Mouse (Mus musculus): ENCODE measurements around the gene Cacng8. TPM values are rescaled to one million over a fixed set of nuclear protein-coding genes. Genes with fewer than 3 reads are reported as not detected.
A peak's percentile ranks its signal among the peaks of the same experiment; 100 is the strongest.

The Cacng8 gene
- total RNA-seq, 2 experiments from 2014 or later: 161 to 164 TPM

DNA sequence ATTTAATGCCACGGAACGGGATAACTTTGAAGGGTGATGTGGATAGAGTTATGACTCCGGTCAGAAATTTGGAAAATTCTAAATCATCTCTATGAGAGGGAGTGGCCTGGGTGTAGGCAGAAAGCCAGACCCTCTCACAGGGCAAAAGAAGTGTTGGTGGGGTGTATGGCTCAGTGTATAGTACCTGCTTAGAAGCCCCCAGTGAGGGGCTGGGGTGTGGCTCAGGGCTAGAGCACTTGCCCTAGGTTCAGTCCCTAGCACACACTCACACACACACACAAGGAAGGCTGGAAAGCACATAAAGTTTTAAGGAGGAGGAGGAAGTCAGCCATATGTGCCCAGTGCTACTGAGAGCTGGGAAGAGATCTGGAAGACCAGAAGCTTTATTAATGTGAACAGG is 30.8 kb downstream of the Cacng8 start:
- intact Hi-C loops (cut with DNase I): no loop called here
- no peak for DNase-seq (ENCODE audit: extremely low spot score in 1 of 2, low spot score in 2 of 2)

GRCm38 (mm10) chr7:3422051-3422450 is 31.6 kb downstream of the Cacng8 start:
- DNase-seq (ENCODE audit: extremely low spot score in 1 of 2, low spot score in 2 of 2): no peak
- intact Hi-C loops (cut with DNase I): no loop called here

- peak in 1 of 2 experiments; percentile 55 for DNase-seq (ENCODE audit: extremely low spot score in 1 of 2, low spot score in 2 of 2)
- intact Hi-C loops (cut with DNase I): no loop called here
Measured at GRCm38 (mm10) chr7:3423430-3423829, 32.9 kb downstream of the Cacng8 start.

GRCm38 (mm10) chr7:3423895-3424294 is 33.4 kb downstream of the Cacng8 start, which contains the start of gene Cacng6:
Cacng6 (plus strand) TSS chr7:3424195.
- no peak for DNase-seq (ENCODE audit: extremely low spot score in 1 of 2, low spot score in 2 of 2)
- intact Hi-C loops (cut with DNase I): no loop called here

DNA sequence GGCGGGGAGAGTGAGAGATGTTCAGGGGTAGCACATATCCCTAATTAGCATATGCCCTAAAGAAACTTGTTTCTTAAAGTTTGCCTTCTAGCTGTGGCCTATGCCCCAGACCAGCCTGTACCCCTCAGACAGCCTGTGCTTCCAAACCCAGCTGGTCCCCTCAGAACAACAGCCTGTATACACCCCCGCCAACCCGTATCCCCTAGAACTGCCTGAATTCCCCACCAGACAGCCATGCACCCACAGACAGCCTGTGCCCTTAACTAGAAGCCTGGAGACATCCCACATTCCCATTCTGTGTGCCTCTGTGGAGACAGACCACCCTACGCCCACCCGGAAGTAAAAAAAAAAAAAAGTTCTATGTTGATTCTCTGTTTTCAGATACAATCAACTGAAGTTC is 34.7 kb downstream of the Cacng8 start:
- intact Hi-C loops (cut with DNase I): no loop called here
- DNase-seq (ENCODE audit: extremely low spot score in 1 of 2, low spot score in 2 of 2): no peak

DNA sequence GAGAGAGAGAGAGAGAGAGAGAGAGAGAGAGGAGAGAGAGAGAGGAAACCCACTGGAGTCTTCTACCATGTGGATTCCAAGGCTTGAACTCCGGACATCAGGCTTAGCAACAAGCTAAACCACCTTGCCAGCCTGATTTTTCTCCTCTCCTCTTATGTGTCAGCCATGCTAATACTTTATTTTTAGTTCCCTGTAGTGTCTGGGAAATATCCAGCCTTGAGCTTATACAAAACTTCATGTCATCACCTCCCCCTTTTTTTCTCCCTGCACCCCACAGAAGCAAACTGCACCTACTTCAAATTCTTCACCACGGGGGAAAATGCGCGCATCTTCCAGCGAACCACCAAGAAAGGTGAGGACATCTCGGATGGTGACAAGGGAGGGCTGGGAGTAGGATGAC is 39.7 kb downstream of the Cacng8 start:
- DNase-seq (ENCODE audit: extremely low spot score in 1 of 2, low spot score in 2 of 2): no peak
- intact Hi-C loops (cut with DNase I): no loop called here

GRCm38 (mm10) chr7:3432066-3432465 is 41.6 kb downstream of the Cacng8 start:
- intact Hi-C loops (cut with DNase I): no loop called here

GRCm38 (mm10) chr7:3437941-3438340 is 47.5 kb downstream of the Cacng8 start:
- no peak for DNase-seq (ENCODE audit: extremely low spot score in 1 of 2, low spot score in 2 of 2)
- intact Hi-C loops (cut with DNase I): no loop called here

More at GRCm38 (mm10) chr7:3432066-3432465, 41.6 kb downstream of the Cacng8 start:
- DNase-seq (ENCODE audit: extremely low spot score in 1 of 2, low spot score in 2 of 2): no peak

GRCm38 (mm10) chr7:3439984-3440383 is 49.5 kb downstream of the Cacng8 start:
- no peak for DNase-seq (ENCODE audit: extremely low spot score in 1 of 2, low spot score in 2 of 2)
- intact Hi-C loops (cut with DNase I): no loop called here

DNA sequence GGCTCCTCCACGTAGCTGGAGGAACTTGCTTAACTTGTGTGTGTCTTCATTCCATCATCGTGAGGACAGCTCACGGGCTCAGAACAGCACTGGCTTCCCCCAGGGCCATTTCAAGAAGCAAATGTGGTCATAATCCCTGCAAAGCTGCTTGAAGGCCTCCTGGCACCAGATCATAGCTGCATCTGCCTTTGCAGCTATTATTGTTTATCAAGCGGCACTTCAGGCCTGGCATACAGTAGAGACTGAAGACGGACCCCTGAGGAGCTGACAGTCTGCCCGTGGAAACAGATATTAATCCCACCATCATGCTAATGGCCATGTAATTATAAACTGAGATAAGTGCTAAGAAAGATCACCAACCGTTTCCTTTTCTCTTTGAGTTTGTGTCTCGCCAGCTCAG is 50.0 kb downstream of the Cacng8 start:
- no peak for DNase-seq (ENCODE audit: extremely low spot score in 1 of 2, low spot score in 2 of 2)
- intact Hi-C loops (cut with DNase I): no loop called here

- intact Hi-C loops (cut with DNase I): no loop called here
- no peak for DNase-seq (ENCODE audit: extremely low spot score in 1 of 2, low spot score in 2 of 2)
Measured at GRCm38 (mm10) chr7:3442476-3443062, 52.1 kb downstream of the Cacng8 start.

DNA sequence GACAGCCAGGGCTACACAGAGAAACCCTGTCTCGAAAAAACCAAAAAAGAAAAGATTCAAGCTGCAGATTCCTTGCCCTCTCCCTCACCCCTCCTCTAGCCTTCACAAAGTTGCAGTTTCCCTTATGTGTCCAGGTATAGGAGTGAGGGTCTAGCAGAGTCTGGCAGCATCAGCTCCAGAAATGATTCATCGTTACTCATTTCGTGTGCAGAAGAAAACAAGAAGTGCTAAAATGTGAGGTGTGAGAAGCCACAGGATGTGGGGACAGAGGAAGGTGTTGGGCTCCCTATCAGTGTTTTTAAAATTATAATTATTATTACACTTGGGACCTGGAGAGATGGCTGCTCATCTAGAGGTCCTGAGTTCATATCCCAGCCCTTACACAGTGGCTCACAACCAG is 54.2 kb downstream of the Cacng8 start:
- intact Hi-C loops (cut with DNase I): loop anchor here (5.0 kb wide), 1 partner anchor 222 kb away; no protein-coding TSS in a partner anchor
- no peak for DNase-seq (ENCODE audit: extremely low spot score in 1 of 2, low spot score in 2 of 2)

DNA sequence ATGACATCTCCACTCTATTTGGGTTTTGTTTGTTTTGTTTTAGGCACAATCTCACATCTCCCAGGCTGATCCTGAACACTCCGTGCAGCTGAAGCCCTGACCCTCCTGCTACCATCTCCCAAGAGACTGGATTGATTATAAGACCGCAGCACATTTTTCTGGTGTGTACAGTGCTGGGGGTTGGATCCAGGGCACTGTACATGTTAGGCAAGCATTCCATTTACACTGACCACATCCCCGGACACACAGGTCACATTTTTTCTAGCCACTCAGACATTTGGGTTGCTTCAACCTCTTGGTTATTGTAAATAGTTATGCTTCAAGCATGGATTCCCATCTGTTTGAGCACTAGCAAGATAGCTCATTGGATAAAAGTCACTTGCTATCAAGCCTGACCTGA is 56.1 kb downstream of the Cacng8 start:
- no peak for DNase-seq (ENCODE audit: extremely low spot score in 1 of 2, low spot score in 2 of 2)
- intact Hi-C loops (cut with DNase I): loop anchor here (5.0 kb wide), 1 partner anchor 224 kb away; no protein-coding TSS in a partner anchor

GRCm38 (mm10) chr7:3447026-3447425 is 56.5 kb downstream of the Cacng8 start:
- intact Hi-C loops (cut with DNase I): loop anchor here (5.0 kb wide), 1 partner anchor 225 kb away; no protein-coding TSS in a partner anchor
- no peak for DNase-seq (ENCODE audit: extremely low spot score in 1 of 2, low spot score in 2 of 2)

DNA sequence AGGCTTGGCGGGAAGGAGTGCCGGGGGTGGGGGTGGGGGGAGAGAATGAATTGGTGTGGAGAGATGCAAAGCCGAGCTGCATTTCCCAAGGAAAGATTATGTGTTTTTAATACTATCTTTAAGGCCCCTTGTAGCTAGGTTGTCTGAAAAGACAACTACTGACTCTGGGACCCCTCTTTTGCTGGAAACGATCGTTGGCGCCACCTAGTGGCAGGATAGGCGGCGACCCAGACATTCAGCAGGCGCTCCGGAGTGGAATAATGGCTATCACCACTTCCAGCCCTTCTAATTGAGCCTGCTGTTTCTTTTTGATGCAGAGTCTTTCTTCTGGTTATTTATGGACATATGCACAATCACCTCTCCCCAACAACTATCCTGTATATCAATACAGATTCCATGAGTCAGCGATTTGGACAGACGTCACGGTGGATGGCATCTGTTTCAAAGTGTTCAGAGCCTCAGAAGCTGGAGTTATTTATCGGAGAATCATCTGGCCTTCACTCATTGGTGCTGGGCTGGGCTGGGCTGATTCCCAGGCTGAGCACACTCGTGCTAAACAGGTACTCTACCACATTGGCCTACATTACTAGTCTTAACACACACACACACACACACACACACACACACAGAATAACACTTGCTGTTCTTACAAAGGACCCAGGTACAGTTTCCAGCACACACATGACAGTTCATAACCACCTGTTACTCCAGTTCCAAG is 58.4 kb downstream of the Cacng8 start:
- peak; percentile 70 to 79 for DNase-seq (ENCODE audit: extremely low spot score in 1 of 2, low spot score in 2 of 2)
- intact Hi-C loops (cut with DNase I): loop anchor here (2.0 to 5.0 kb wide), 2 partner anchors 118 to 227 kb away; no protein-coding TSS in a partner anchor

DNA sequence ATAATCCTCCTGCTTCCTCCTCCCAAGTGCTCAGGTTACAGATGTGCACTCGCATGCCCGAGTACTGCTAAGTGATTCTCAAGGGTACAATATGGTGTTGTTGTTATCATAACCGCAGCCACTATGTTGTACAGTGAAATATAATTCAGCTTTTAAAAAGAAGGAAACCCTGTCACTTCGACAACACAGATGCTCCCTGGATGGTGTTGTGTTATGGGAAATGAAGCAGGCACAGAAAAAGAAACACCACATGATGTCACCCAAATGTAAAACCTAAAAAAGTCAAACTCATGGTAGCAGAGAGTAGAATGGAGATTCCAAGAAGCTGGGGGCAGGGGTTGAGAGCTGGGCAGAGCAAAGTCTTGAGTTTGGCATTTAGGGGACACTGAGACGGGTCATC is 60.2 kb downstream of the Cacng8 start:
- intact Hi-C loops (cut with DNase I): no loop called here
- no peak for DNase-seq (ENCODE audit: extremely low spot score in 1 of 2, low spot score in 2 of 2)

DNA sequence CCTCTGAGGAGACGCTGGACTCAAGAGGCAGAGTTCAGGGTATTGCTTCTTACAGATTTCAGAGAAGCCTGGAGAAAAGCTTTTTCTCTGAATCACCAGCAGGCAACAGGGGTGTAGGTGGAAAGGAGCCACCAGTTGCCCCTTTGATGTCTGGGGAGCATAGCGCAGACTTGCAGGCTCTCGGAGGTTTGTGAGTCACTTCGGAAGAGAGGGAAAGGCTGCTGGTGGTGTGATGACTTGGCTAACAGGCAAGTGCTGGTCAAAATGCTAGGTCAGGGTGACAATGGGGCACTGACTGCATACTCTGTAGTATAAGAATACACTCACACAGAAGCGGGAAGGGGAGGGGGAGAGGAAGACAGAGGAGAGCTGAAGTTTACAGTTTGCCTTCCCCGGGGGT is 60.7 kb downstream of the Cacng8 start:
- intact Hi-C loops (cut with DNase I): no loop called here
- no peak for DNase-seq (ENCODE audit: extremely low spot score in 1 of 2, low spot score in 2 of 2)

DNA sequence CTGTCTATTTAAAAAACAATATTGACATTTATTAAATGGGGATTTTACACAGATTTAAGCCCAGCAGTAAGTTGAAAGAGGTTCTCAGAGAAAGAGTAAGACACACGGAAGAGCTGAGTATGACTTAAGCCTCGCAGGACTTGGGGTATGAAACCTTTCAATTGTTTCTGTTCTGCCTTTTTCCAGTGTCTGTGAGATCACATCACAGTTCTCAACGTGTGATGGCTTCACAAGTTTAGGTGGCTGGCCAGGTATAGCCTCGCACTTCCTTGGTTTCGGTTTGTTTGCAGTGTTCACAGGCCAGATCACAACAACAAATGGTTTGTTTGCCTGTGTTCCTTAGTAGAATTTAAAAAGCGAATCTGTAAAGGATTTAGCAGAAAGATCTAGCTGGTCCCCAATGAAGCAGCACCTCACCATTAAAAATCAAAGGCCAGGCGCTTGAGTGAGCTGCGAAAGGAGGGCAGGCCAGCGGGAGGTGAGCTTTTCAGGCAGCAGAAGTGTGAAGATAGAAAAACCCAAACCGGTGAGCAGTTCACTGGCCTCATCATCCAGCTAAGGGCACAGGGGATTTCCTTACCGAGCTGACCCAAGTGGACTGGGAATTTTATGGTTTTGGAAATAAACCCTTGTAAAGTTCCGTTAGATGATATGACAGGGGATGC is 62.5 kb downstream of the Cacng8 start:
- no peak for DNase-seq (ENCODE audit: extremely low spot score in 1 of 2, low spot score in 2 of 2)
- intact Hi-C loops (cut with DNase I): no loop called here

DNA sequence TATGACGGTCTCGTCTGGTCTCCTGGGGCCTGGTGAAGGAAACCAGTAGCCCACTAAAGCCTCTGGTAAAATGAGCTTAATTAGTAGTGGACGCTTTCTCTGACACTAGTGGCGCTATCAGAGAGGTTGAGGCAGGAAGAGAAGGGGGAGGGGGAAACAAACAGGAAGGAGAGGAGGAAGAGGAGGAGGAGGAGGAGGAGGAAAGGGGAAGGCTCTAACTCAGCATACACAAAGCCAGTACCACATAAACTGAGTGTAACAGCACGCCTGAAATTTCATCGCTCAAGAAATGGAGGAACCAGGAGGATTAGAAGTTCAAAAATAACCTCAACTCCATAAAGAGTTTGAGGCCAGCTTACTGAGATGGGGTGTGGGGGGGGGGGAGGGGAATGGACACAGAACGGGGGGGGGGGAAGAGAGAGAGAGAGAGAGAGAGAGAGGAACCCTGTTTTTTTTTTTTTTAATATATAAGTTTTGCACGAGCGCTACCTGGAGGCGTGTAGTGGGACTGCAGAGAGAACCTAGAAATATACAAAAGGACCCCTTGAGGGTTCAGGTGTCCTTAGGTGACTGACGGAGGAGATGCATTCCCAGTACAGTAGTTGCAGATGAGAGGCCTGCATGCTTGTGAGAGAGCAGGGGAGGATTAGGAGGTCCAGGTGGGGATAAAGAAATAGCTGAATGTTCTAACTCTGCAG is 63.2 kb downstream of the Cacng8 start:
- DNase-seq (ENCODE audit: extremely low spot score in 1 of 2, low spot score in 2 of 2): no peak
- intact Hi-C loops (cut with DNase I): no loop called here
